Mouse (Mus musculus) liver, adult 2 months (tissue): Measurements from ENCODE around the gene Cog5. TPM values are rescaled to one million over a fixed set of nuclear protein-coding genes. Genes with fewer than 3 reads are reported as not detected.

Experiments
- DNase-seq: peaks from one replicate; pipeline ENCODE4 v3.0.0-alpha.2; 2011; ENCODE audit warnings: low read depth, low spot score; ENCODE audit errors: extremely low read depth
- H3K27ac ChIP-seq: fragments of 200-500 bp; replicated peaks from 2 replicates; pipeline ENCODE4 v1.5.1; 2012; ENCODE audit warnings: low read depth, mild to moderate bottlenecking, control low read depth, inconsistent platforms, low read length; ENCODE audit not compliant: insufficient read depth
- H3K27me3 ChIP-seq: fragments of 200-500 bp; 2 replicates; pipeline ENCODE4 v1.6.1; 2012; ENCODE audit warnings: mild to moderate bottlenecking, moderate library complexity, low read length, inconsistent platforms; ENCODE audit not compliant: control insufficient read depth, insufficient read depth
- H3K36me3 ChIP-seq: fragments of 200-500 bp; 2 replicates; pipeline ENCODE4 v1.6.1; 2012; ENCODE audit warnings: low read length, inconsistent platforms; ENCODE audit not compliant: control insufficient read depth, insufficient read depth
- H3K4me1 ChIP-seq: fragments of 200-500 bp; 2 replicates; pipeline ENCODE4 v1.6.1; 2011; ENCODE audit warnings: low read length; ENCODE audit not compliant: control insufficient read depth, insufficient read depth
- H3K4me3 ChIP-seq: fragments of 200-500 bp; 2 replicates; pipeline ENCODE4 v1.5.1; 2011; ENCODE audit warnings: low read depth, mild to moderate bottlenecking, control low read depth, low read length, moderate library complexity; ENCODE audit not compliant: insufficient read depth
- H3K79me2 ChIP-seq: fragments of 200-500 bp; 2 replicates; pipeline ENCODE4 v1.6.1; 2012; ENCODE audit warnings: inconsistent platforms, mild to moderate bottlenecking, low read length, moderate library complexity; ENCODE audit not compliant: control insufficient read depth, insufficient read depth
- H3K9ac ChIP-seq: fragments of 200-500 bp; 2 replicates; pipeline ENCODE4 v1.6.1; 2012; ENCODE audit warnings: low read depth, mild to moderate bottlenecking, control low read depth, inconsistent platforms, low read length
- CTCF ChIP-seq: fragments of 200-500 bp; IDR thresholded peaks from 2 replicates; pipeline ENCODE4 v1.5.1; 2011; ENCODE audit warnings: low read depth, low read length, control low read depth
- POLR2A ChIP-seq: fragments of 200-500 bp; IDR thresholded peaks from 2 replicates; pipeline ENCODE4 v1.6.1; 2011; ENCODE audit warnings: low read length, control low read depth; ENCODE audit not compliant: insufficient read depth; ENCODE audit errors: extremely low read depth
- WGBS: fragments of 180-500 bp; shearing (Covaris S2); methylation state at CpG from one replicate; pipeline ENCODE4 v1.1.7; 2018; 5-methylcytosine and 5-hydroxymethylcytosine counted together
- polyA plus RNA-seq: library from polyadenylated mRNA; depleted of rRNA; stranded (reverse); fragments of >200 nt; gene quantifications from 2 replicates; pipeline ENCODE4 v1.2.3, GENCODE M21; 2012
- total RNA-seq: library from RNA; depleted of rRNA; stranded (reverse); fragments of >200 nt; gene quantifications from 2 replicates; pipeline ENCODE4 v1.2.3, GENCODE M21; 2014

Cog5 gene
- total and polyA plus RNA-seq, 2 experiments = 7.6 to 33.5 TPM

DNA sequence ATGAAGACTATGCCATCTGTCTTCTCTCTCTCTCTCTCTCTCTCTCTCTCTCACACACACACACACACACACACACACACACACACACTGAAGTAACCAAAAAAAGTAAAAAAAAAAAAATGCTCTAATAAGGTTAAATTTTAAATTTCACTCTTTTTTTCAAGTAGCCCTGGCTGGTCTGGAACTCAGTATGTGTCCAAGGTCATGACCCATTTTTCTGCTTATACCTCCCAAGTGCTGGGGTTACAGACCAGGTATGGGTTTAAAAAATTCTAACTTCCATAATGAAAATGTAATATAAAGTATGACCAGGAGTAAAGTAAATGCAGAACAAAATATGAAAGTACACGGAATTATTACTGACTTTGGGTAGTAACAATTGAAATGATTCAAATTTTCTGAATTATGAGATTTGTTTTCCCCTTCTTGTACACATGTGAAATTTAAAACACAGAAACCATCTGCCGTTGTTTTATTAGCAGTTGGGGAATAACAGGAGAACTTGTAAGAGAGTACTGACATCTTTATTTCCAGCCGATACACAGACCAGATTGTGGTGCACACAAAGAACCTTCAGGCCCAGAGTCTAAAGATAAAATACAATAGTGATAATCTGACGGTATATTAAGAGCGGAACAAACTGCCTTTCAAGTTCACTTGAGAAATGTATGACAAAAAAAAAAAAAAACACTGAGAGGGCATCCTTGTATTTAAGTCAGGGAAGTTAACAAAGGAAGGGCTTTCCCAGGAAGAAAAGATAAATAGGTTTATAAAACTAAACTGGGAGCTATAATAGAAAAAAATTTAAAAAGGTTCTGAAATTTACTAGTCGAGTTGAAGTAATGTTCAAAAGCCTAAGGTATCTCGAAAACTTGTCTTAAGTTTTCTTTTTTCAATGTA, 293.7 kb downstream of the Cog5 start:
- Histone ChIP-seq H3K4me1 (peaks cover 13% of the 10 kb centered on the region), H3K9ac (no peak overlapping the region; the same call in 1 of the 2 replicates), H3K27ac (no peak overlapping the region), H3K4me3 (peak overlapping the region; percentile 95), H3K36me3 (peaks cover 6% of the 10 kb centered on the region), H3K27me3 (no peaks in the 10 kb centered on the region), H3K79me2 (peaks cover 15% of the 10 kb centered on the region; the same call in 1 of the 2 replicates)
- 18% methylated on average over 7 of the region's 7 CpGs for WGBS
- TF ChIP-seq CTCF (no peak), POLR2A (no peak)
- DNase-seq = peak; percentile 62

DNA sequence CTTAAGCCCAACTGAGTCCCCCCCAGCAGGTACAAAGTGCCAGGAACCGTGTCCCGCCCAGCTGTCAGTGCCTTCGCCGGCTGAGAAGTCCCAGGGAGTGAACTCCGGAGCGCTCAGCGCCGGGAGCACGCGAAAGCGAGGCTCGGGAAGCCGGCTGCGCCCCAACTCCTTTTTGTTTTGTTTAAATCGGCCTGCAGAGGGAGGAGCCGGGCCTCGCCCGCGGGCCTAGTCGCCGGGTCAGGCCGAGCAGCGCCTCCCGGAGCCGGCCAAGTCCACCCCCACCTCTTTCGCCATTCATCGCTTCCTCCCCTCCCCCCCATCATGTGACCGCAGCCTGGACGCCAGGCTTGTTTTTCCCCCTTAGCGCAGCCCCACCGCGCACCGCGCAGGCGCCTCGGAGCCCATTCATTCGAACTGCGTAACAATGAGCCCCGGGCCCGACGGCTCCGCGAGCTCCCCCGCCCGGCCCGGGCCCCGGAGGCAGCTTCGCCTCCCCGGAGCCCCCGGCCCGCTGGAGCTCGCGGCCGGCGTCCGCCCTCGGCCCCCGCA, 294.6 kb downstream of the Cog5 start:
- peak overlapping the region; percentile 99 for H3K9ac ChIP-seq
- H3K4me3 ChIP-seq = peak overlapping the region; percentile 95
- peak; percentile 87 for DNase-seq
- H3K4me1 ChIP-seq = peaks cover 8% of the 10 kb centered on the region
- H3K27me3 ChIP-seq = no peaks in the 10 kb centered on the region
- TF ChIP-seq POLR2A (0 out of 2 replicates have a peak, but pooled peaks have one; percentile 39), CTCF (no peak)
- no peaks in the 10 kb centered on the region for H3K36me3 ChIP-seq
- peaks cover 9% of the 10 kb centered on the region; the same call in 1 of the 2 replicates for H3K79me2 ChIP-seq
- WGBS = under 1% methylated on average over 46 of the region's 58 CpGs
- H3K27ac ChIP-seq = peak overlapping the region; percentile 96

DNA sequence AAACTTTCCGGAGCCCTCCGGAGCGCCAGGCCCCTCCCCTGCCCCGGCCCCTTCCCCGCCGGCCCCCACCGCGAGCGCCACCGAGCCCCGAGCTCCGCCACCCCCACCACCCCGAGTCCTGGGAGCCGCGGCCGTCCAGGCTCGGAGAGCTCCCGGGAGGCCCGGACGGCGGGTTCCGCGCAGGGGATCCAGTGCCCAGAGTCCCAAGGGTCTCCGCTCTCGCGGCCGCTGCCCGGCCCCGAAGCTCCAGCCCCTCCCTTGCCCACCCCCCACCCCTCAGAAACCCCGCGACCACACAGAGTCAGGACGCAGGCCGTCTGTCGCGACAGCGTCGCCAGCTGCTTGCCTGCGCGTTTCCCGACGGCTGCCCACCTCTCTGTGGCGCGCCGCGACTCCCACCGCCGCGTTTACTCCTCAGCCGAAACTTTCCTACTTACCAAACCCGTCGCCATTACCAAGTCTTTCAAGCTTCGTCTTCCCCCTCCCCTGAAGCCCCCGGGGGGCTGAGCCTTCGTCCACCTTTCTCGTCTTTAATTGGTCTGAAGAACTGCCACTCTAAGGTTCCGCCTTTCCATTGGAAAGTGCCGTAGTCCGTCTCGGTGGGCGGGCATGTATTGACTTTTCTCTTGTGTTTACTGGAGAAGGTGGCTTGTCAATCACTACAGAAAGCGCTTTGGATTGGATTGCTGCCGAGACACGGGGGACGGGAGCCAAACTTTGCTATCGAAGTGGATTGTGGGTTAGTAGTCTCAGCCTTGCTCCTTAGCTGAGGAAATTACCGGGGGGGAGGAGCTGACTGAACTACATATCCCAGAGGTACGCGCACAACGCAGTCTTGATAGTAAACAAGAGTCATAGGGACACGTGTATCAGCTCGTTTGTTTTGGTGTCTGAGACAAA, 295.3 kb downstream of the Cog5 start, which contains the start of gene Hbp1:
Gene Hbp1, minus strand, starts transcription at position 777 of the 900 bp plus-strand sequence.
- TF ChIP-seq POLR2A (peak; percentile 67; the same call in 1 of the 2 replicates), CTCF (no peak)
- 1% methylated on average over 69 of the region's 71 CpGs for WGBS
- peak; percentile 100 for DNase-seq
- peak within 1 kb of the TSS; percentile 99 for H3K9ac ChIP-seq
- no peaks in the 10 kb centered on the region for H3K27me3 ChIP-seq
- H3K27ac ChIP-seq = peak within 1 kb of the TSS; percentile 96
- H3K79me2 ChIP-seq = peaks cover 9% of the 10 kb centered on the region; the same call in 1 of the 2 replicates
- no peaks in the 10 kb centered on the region for H3K36me3 ChIP-seq
- H3K4me1 ChIP-seq = peaks cover 5% of the 10 kb centered on the region
- peak within 1 kb of the TSS; percentile 95 for H3K4me3 ChIP-seq

DNA sequence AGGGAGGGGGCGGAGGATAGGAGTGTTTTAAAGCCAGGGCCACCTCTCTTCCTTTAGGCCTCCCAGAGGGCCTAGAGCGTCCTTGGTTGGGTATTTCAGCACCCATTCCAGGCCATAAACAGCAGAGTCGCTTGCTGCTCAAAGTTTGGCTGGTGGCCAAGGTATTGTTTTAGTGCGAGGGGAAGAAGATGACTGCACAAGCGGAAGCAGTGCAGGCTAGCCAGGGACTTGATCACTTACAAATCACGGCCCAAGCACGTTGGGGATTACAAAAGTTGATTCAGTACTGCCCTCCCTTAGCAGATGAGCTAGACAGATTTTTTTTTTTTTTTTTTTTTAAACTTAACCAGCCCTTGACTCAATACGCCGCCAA, 296.0 kb downstream of the Cog5 start:
- Histone ChIP-seq H3K27me3 (no peaks in the 10 kb centered on the region), H3K4me3 (peak overlapping the region; percentile 3), H3K79me2 (peaks cover 6% of the 10 kb centered on the region; the same call in 1 of the 2 replicates), H3K36me3 (no peaks in the 10 kb centered on the region), H3K4me1 (peaks cover 5% of the 10 kb centered on the region), H3K9ac (peak overlapping the region; percentile 33), H3K27ac (peak overlapping the region; percentile 78)
- 0% methylated on average over 9 of the region's 9 CpGs for WGBS
- TF ChIP-seq CTCF (no peak), POLR2A (peak; percentile 54; the same call in 1 of the 2 replicates)
- DNase-seq = no peak

DNA sequence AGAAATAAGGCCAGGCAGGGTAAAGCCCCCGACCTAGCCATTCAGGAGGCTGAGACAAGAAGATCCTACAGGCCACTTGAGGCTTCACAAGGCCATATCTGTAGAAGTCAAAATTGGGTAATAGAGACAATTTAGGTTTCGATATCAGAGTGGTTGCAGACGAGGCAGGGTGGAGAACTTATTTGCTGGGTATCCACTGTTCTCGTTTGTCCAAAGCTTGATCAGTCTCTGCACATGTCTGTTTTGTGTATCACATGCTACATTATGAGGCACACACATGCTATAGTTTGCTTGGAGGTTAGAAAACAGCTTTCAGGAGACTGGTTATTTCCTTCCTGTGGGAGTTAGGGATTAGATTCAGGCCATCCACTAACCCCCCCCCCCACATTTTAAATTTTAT, 301.2 kb downstream of the Cog5 start:
- Histone ChIP-seq H3K27me3 (no peaks in the 10 kb centered on the region), H3K79me2 (no peaks in the 10 kb centered on the region), H3K4me1 (no peaks in the 10 kb centered on the region; the same call in 1 of the 2 replicates), H3K36me3 (no peaks in the 10 kb centered on the region), H3K27ac (no peak overlapping the region), H3K9ac (no peak overlapping the region), H3K4me3 (no peak overlapping the region)
- 98% methylated on average over 4 of the region's 4 CpGs for WGBS
- no peak for DNase-seq
- TF ChIP-seq POLR2A = no peak
- no peak for TF ChIP-seq CTCF
